Mouse (Mus musculus): ENCODE measurements around the gene Atxn7l1. TPM values are rescaled to one million over a fixed set of nuclear protein-coding genes. Genes with fewer than 3 reads are reported as not detected.

The Atxn7l1 gene
- polyA plus RNA-seq, 1 experiment, result 33.9 TPM

- TF ChIP-seq GATA1 (IDR thresholded peaks at IDR 0.05; ENCODE audit: low read length), result no peak
These were observed 23.3 kb downstream of the Atxn7l1 start for GRCm38 (mm10) chr12:33170822-33171221.

- TF ChIP-seq GATA1 (IDR thresholded peaks at IDR 0.05; ENCODE audit: low read length), result no peak
These were observed 25.4 kb downstream of the Atxn7l1 start for GRCm38 (mm10) chr12:33172926-33173325.

- TF ChIP-seq GATA1 (IDR thresholded peaks at IDR 0.05; ENCODE audit: low read length), result no peak
These were observed 26.2 kb downstream of the Atxn7l1 start for GRCm38 (mm10) chr12:33173720-33174141.

- TF ChIP-seq GATA1 (IDR thresholded peaks at IDR 0.05; ENCODE audit: low read length), result no peak
These were observed 26.7 kb downstream of the Atxn7l1 start for GRCm38 (mm10) chr12:33174171-33174570.

- TF ChIP-seq GATA1 (IDR thresholded peaks at IDR 0.05; ENCODE audit: low read length), result no peak
These were observed 27.3 kb downstream of the Atxn7l1 start for GRCm38 (mm10) chr12:33174675-33175357.

- TF ChIP-seq GATA1 (IDR thresholded peaks at IDR 0.05; ENCODE audit: low read length), result no peak
These were observed 28.4 kb downstream of the Atxn7l1 start for GRCm38 (mm10) chr12:33175621-33176554.

- TF ChIP-seq GATA1 (IDR thresholded peaks at IDR 0.05; ENCODE audit: low read length), result no peak
These were observed 29.0 kb downstream of the Atxn7l1 start for GRCm38 (mm10) chr12:33176555-33176900.

GRCm38 (mm10) chr12:33180421-33180820 is 32.9 kb downstream of the Atxn7l1 start:
- TF ChIP-seq GATA1 (IDR thresholded peaks at IDR 0.05; ENCODE audit: low read length), result no peak

- TF ChIP-seq GATA1 (IDR thresholded peaks at IDR 0.05; ENCODE audit: low read length), result no peak
These were observed 34.4 kb downstream of the Atxn7l1 start for GRCm38 (mm10) chr12:33181875-33182274.

GRCm38 (mm10) chr12:33182428-33183137 is 35.1 kb downstream of the Atxn7l1 start:
- no peak for TF ChIP-seq GATA1 (IDR thresholded peaks at IDR 0.05; ENCODE audit: low read length)

- TF ChIP-seq GATA1 (IDR thresholded peaks at IDR 0.05; ENCODE audit: low read length), result no peak
These were observed 35.7 kb downstream of the Atxn7l1 start for GRCm38 (mm10) chr12:33183138-33183627.

GRCm38 (mm10) chr12:33184137-33184536 is 36.6 kb downstream of the Atxn7l1 start:
- no peak for TF ChIP-seq GATA1 (IDR thresholded peaks at IDR 0.05; ENCODE audit: low read length)

- TF ChIP-seq GATA1 (IDR thresholded peaks at IDR 0.05; ENCODE audit: low read length), result no peak
These were observed 37.6 kb downstream of the Atxn7l1 start for GRCm38 (mm10) chr12:33185046-33185445.

GRCm38 (mm10) chr12:33186331-33186730 is 38.8 kb downstream of the Atxn7l1 start:
- no peak for TF ChIP-seq GATA1 (IDR thresholded peaks at IDR 0.05; ENCODE audit: low read length)

- no peak for TF ChIP-seq GATA1 (IDR thresholded peaks at IDR 0.05; ENCODE audit: low read length)
These were observed 42.6 kb downstream of the Atxn7l1 start for GRCm38 (mm10) chr12:33190133-33190532.

- no peak for TF ChIP-seq GATA1 (IDR thresholded peaks at IDR 0.05; ENCODE audit: low read length)
These were observed 43.1 kb downstream of the Atxn7l1 start for GRCm38 (mm10) chr12:33190633-33191032.
